Mouse (Mus musculus) ES-E14 (cell line): ENCODE data around the gene Cyb5d1.
"Not testable (repeated sequence)": the region's sequence is repeated elsewhere in the genome, so short reads cannot be mapped to it uniquely, and the experiment has no call there.

Experiments
- CHD2 ChIP-seq: IDR thresholded peaks from 2 replicates; pipeline ENCODE4 v1.6.1; 2014; ENCODE audit warnings: mild to moderate bottlenecking, low read depth, low read length, inconsistent platforms
- HCFC1 ChIP-seq: IDR thresholded peaks from 2 replicates; pipeline ENCODE4 v1.6.1; 2012; ENCODE audit warnings: low read length, inconsistent platforms, borderline replicate concordance; ENCODE audit not compliant: insufficient read depth
- MAFK ChIP-seq: IDR thresholded peaks from 2 replicates; pipeline ENCODE4 v1.6.1; 2014; ENCODE audit warnings: mild to moderate bottlenecking, low read depth, low read length, inconsistent platforms; ENCODE audit not compliant: insufficient read depth
- ZC3H11A ChIP-seq: IDR thresholded peaks from 2 replicates; pipeline ENCODE4 v1.6.1; 2012; ENCODE audit warnings: low read depth, mild to moderate bottlenecking, inconsistent platforms, low read length, borderline replicate concordance
- ZNF384 ChIP-seq: IDR thresholded peaks from 2 replicates; pipeline ENCODE4 v1.6.1; 2012; ENCODE audit warnings: low read depth, low read length, inconsistent platforms

DNA sequence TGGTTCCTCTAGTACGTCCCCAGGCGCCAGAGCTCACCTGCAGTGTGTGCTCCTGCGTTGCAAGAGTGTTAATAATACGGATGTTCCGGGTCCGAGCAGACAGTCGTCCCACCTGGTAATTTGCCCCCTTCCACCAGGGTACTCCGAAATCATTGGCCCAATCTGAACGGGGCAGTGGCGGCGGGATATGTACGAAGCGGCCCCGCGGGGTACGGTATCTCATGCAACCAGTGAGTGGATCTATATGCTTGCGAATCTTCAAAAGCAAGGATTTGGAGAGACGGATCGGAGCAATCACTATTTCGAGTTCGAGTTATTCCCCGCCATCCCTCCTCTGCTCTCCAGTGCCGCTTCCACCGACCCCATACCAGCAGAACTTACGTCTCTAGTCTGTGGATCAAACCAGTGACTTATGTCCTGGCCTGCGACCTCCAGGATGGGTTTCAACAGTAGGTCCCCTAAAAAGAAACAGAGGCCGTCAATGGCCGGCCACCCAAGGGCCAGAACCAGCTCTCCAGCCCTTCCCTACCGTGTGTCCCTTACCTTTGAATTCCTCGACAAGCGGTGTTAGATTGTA is 752 bp downstream of the Cyb5d1 start:
- TF ChIP-seq ZNF384, CHD2, MAFK, HCFC1, ZC3H11A: not testable (repeated sequence)
